Mouse (Mus musculus) urinary bladder, adult 2 months (tissue): ENCODE measurements around the gene Hist1h2ak. TPM values are rescaled to one million over a fixed set of nuclear protein-coding genes. Genes with fewer than 3 reads are reported as not detected.
A peak's percentile ranks its signal among the peaks of the same experiment; 100 is the strongest.
"Not testable (repeated sequence)": the region's sequence is repeated elsewhere in the genome, so short reads cannot be mapped to it uniquely, and the experiment has no call there.

ENCODE experiments used
- DNase-seq: peaks from one replicate; pipeline ENCODE4 v3.0.0; 2022; ENCODE audit warnings: low spot score
- polyA plus RNA-seq: library from polyadenylated mRNA; depleted of rRNA; stranded (reverse); fragments of >200 nt; gene quantifications from 2 replicates; pipeline ENCODE4 v1.2.3, GENCODE M21; 2012; rRNA removed

The Hist1h2ak gene
- polyA plus RNA-seq, 1 experiment, result not detected

GRCm38 (mm10) chr13:21721757-21722372 lies 31.8 kb downstream of the Hist1h2ak start, which contains the start of gene Hist1h2bm:
TSS of gene Hist1h2bm (plus strand) at chr13:21722044.
- not testable (repeated sequence) for DNase-seq

- DNase-seq, result not testable (repeated sequence)
These were observed 32.4 kb downstream of the Hist1h2ak start for GRCm38 (mm10) chr13:21721107-21721756.

DNA sequence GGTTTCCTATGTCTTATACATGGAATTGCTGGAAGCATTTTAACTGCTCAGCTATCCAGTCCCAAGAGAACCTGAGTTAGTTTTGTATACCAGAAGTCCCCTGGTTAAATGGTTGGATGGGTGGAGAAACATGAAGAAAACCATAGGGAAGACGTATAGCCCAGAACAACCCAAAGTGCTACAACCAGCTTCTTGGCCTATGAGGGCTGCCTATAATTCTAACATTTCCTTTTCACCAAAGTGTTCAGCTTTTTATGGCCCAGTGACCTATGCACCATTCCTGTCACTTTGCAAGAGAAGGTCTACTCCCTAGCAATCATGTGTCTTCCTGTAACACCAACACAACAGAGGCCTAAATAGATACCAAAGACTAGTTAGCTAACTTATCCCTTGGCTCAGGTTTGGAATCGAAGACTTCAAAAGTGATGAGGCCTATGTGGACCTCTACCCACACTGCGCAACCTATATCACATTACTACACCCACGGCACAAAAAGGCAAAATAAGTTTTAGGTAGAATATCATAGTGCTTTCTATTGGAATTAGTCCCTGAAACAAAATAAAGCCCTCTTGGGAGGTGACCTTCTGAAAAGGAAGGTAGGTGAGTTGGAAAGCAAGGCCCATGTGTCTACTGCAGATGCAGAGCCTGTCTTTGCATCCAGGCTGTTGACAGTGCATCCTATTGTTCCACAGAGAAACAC lies 35.1 kb downstream of the Hist1h2ak start:
- no peak for DNase-seq

DNA sequence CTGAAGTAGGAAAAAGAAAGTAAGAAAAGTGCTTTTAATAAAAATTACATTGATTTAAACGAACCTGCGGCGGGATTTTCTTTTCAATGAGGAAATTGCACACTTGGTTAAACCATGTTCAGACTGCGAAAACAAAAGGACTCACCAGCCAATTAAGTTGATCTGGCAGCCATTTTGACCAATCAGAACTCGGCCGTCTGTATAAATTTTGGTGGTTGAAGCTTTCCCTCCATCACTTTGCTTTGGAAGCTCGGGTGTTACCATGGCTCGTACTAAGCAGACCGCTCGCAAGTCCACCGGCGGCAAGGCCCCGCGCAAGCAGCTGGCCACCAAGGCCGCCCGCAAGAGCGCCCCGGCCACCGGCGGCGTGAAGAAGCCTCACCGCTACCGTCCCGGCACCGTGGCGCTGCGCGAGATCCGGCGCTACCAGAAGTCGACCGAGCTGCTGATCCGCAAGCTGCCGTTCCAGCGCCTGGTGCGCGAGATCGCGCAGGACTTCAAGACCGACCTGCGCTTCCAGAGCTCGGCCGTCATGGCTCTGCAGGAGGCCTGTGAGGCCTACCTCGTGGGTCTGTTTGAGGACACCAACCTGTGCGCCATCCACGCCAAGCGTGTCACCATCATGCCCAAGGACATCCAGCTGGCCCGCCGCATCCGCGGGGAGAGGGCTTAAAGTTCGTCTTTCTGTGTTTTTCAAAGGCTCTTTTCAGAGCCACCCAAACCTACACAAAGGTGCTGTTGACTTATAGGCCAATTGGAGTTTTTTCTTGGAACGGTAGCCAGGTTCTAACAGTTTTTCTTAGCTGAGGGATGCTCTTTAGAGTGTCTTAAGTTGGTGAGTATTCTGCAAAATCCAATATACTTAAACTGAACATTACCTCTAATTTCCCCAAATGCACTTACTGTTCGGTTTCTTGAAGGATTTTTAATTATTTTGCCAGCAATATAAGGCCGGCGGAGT lies 36.0 kb downstream of the Hist1h2ak start, which contains the start of gene Hist1h3h:
TSS of gene Hist1h3h (plus strand) at position 263 of the 961 bp plus-strand sequence.
- not testable (repeated sequence) for DNase-seq

- DNase-seq, result not testable (repeated sequence)
These were observed 36.9 kb downstream of the Hist1h2ak start for GRCm38 (mm10) chr13:21716540-21717391.

- peak; percentile 52 for DNase-seq
These were observed 37.6 kb downstream of the Hist1h2ak start, which contains the start of the genes Hist1h2bl and Hist1h2ai for GRCm38 (mm10) chr13:21715864-21716539. TSS of gene Hist1h2bl (minus strand) at chr13:21716143. TSS of gene Hist1h2ai (plus strand) at chr13:21716422.

DNA sequence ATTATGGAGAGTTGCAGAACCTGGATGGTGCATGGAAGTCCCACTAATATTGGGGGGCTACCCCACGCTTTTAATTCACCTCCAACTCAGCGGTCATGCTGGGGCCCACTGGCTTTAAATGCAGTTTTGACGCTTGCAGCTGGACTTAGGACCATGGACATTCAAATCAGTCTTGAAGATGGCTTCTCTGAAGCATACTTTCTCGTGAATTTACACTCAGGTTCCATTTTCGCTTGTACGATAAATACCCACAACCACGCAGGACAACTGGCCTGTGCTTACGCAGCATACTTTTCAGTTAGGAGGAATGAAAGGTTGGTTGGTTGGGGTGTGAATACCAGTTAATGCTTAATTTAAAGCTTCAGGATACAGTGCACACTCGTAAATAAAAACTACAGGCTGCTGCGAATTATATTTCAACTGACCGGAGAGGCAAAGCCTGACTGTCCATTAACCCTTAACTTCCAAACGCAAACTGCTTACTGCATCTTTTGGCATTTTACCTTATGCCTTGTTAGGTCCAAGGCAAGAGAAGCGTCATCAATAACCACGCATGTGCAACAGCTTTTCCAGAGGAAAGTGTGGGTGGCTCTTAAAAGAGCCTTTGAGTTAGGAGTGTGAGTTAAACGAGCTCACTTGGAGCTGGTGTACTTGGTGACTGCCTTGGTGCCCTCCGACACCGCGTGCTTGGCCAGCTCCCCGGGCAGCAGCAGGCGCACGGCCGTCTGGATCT lies 38.3 kb downstream of the Hist1h2ak start:
- DNase-seq, result no peak

DNA sequence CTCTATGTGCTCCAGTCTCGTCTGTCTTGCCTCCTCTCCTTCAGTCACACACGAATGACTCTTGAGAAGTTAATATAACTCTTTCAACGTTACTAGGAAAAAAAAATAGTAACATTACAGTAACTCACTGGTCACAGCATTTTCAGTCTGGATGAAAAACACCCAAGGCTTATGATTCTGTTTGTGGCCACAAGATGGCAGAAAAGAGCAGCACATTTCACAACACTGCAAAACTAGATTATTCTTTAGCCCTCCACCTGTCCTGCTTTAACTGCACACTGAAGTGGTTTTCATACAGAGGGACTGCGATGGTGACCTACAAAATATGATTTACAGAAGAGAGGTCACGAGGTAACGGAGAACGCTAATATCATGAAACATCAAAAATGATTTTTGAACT lies 38.9 kb downstream of the Hist1h2ak start:
- DNase-seq, result no peak

GRCm38 (mm10) chr13:21711698-21712097 lies 41.9 kb downstream of the Hist1h2ak start:
- no peak for DNase-seq

- peak; percentile 61 for DNase-seq
These were observed 42.7 kb downstream of the Hist1h2ak start for GRCm38 (mm10) chr13:21710821-21711525.

GRCm38 (mm10) chr13:21710031-21710711 lies 43.5 kb downstream of the Hist1h2ak start:
- DNase-seq, result peak; percentile 68

- no peak for DNase-seq
These were observed 47.0 kb downstream of the Hist1h2ak start for GRCm38 (mm10) chr13:21706669-21707068.

Other genes with a start within 250 kb of the Hist1h2ak start
- 8.4 and 8.6 TPM in 2 replicates for gene Zkscan8, start 222.7 kb downstream of the Hist1h2ak start, polyA plus RNA-seq
- not detected in 2 replicates for gene Olfr1366, start 211.0 kb downstream of the Hist1h2ak start, polyA plus RNA-seq
- not detected in 2 replicates for gene Olfr1535, start 193.9 kb downstream of the Hist1h2ak start, polyA plus RNA-seq
- gene Olfr1364, start 172.1 kb downstream of the Hist1h2ak start, polyA plus RNA-seq, result not detected in 2 replicates
- not detected in 2 replicates for gene Olfr1362, start 139.8 kb downstream of the Hist1h2ak start, polyA plus RNA-seq
- gene Olfr11, start 111.3 kb downstream of the Hist1h2ak start, polyA plus RNA-seq, result not detected in 2 replicates
- not detected in 2 replicates for gene Olfr1361, start 90.4 kb downstream of the Hist1h2ak start, polyA plus RNA-seq
- not detected in 2 replicates for gene Olfr1360, start 76.4 kb downstream of the Hist1h2ak start, polyA plus RNA-seq
- gene Olfr1359, start 55.7 kb downstream of the Hist1h2ak start, polyA plus RNA-seq, result not detected in 2 replicates
- 0.91 TPM in 1 of 2 replicates, not detected in the other for gene Hist1h2bl, start 37.7 kb downstream of the Hist1h2ak start, polyA plus RNA-seq
- not detected in 2 replicates for gene Hist1h2ai, start 37.4 kb downstream of the Hist1h2ak start, polyA plus RNA-seq
- not detected in 2 replicates for gene Hist1h3h, start 36.2 kb downstream of the Hist1h2ak start, polyA plus RNA-seq
- gene Hist1h2bm, start 31.8 kb downstream of the Hist1h2ak start, polyA plus RNA-seq, result 0.25 TPM in 1 of 2 replicates, not detected in the other
- 1.2 and 1.7 TPM in 2 replicates for gene Hist1h4j, start 18.8 kb downstream of the Hist1h2ak start, polyA plus RNA-seq
- 1.4 and 1.5 TPM in 2 replicates for gene Hist1h4k, start 3.3 kb downstream of the Hist1h2ak start, polyA plus RNA-seq
- 0.96 and 1.9 TPM in 2 replicates for gene Hist1h2bn, start 296 bp upstream of the Hist1h2ak start, polyA plus RNA-seq
- gene Hist1h1b, start 26.8 kb upstream of the Hist1h2ak start, polyA plus RNA-seq, result 0.39 and 0.44 TPM in 2 replicates
- 0.65 and 0.96 TPM in 2 replicates for gene Hist1h3i, start 29.5 kb upstream of the Hist1h2ak start, polyA plus RNA-seq
- gene Hist1h2an, start 33.4 kb upstream of the Hist1h2ak start, polyA plus RNA-seq, result not detected in 2 replicates
- 0.16 TPM in 1 of 2 replicates, not detected in the other for gene Hist1h2bp, start 33.6 kb upstream of the Hist1h2ak start, polyA plus RNA-seq
- 2.7 TPM in 2 replicates for gene Hist1h2bq, start 56.4 kb upstream of the Hist1h2ak start, polyA plus RNA-seq
- not detected in 2 replicates for gene Hist1h2ao, start 56.6 kb upstream of the Hist1h2ak start, polyA plus RNA-seq
- not detected in 2 replicates for gene Hist1h4m, start 57.9 kb upstream of the Hist1h2ak start, polyA plus RNA-seq
- 3.2 and 5.1 TPM in 2 replicates for gene Hist1h4n, start 78.4 kb upstream of the Hist1h2ak start, polyA plus RNA-seq
- gene Hist1h2ap, start 79.7 kb upstream of the Hist1h2ak start, polyA plus RNA-seq, result 0.54 and 1.5 TPM in 2 replicates
- gene Hist1h2br, start 79.9 kb upstream of the Hist1h2ak start, polyA plus RNA-seq, result 0.73 and 0.88 TPM in 2 replicates
- gene Zfp184, start 191.3 kb upstream of the Hist1h2ak start, polyA plus RNA-seq, result 1.7 TPM in 2 replicates
- gene Pom121l2, start 227.4 kb upstream of the Hist1h2ak start, polyA plus RNA-seq, result not detected in 2 replicates